Mouse (Mus musculus): ENCODE data around the gene Ankfy1.

Gene Ankfy1

DNA sequence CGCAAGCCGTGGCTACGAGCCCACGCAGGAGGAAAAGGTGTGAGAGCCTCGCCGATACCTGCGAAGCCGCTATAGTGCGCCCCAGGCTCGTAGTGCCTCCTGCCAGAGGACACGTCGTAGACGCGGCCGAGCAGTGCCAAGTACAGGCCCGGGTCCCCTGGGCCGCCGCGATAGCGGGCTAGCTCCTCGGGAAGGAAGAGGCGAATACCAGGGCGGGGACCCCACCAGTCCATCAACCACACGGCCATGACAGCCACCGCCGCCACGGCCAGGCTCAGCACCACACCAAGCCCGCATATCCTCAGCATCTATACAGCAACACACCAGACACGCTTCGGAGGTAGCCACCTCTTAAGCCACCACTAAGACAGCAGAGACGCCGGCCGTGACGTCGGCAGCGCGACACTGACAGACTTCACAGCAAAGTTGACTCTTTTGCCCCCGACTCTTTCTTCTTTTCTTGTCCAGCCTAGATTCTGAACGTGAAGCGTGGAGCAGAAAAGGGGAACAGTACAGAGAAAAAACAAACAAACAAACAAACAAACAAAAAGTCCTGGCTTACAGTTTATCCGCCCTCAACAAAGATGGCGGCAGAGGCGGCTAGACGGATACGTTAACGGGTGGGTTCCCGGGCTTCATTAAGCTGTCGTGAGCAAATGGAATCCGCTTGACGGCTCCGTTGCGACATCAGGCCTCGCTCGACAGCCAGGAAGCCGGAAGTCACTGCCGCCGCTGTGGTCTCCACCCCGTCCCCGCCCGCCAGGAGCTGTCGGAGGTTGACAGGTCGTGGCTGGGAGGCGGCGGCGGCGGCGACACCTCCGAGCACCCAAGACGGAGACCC lies 105.9 kb downstream of the Ankfy1 start, which contains the start of the genes Cyb5d2 and Zzef1:
Gene Cyb5d2, minus strand, starts transcription at position 688 of the 841 bp plus-strand sequence.
Gene Zzef1, plus strand, starts transcription at position 772 of the 841 bp plus-strand sequence.
- peak; percentile 91 to 95 for DNase-seq

DNA sequence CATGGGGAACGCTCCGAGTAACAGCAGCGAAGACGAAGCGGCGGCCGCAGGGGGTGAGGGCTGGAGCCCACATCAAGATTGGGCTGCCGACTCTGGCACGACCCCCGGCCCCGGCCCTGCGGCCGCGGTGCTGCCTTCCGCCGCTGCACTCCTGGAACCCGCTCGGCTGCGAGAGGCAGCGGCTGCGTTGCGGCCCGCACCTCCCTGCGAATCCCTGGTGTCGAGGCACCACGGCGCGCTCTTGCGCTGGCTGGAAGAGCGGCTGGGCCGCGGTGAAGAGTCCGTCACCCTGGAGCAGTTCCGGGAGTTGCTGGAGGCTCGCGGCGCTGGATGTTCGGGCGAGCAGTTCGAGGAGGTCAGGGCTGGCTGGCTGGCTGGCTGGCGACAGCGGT lies 106.5 kb downstream of the Ankfy1 start:
- DNase-seq = no peak

DNA sequence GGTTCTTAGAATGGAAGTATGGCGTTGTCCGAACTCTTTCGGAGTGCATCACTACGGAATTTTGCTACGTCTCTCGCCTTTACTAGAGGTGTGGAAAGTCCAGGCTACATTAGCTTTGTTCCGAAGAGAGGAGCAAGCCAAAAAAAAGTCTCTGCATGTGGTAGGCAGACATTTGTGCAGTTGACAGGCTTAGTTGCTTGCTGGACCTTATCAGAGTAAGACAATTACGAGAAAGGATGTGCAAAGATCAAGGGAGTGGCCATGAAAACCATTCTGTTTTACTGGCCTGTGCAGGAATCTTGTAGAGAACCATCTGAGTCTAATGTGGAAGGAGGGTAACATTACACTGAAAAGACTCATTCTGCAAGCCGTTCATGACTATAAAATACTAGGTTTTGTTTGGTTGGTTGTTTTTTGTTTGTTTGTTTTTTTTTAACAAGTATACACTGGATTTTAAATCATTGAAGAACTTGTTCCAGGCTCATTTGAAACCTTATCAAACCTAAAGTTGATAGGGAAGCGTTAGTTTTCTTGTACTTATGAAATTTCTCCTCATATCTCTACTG lies 107.0 kb downstream of the Ankfy1 start:
- no peak for DNase-seq

DNA sequence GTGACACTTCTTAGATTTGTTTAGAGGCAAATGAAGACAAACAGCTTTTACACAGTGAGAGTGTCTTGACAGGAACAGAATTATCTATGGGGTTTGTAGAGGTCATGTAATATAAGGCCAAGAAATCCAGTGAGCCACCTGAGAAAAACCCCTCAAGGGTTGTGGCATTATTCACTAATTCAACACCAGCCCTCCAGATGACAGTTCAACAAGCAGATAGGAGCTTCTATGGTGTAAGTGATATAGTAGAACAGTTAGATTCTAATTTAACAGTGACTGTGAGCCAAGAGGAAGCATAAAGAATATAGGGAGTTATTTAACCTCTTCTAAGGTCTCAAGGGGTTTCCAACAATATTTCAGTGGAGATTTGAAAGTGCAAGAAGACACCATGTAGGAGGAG lies 108.3 kb downstream of the Ankfy1 start:
- DNase-seq = no peak

DNA sequence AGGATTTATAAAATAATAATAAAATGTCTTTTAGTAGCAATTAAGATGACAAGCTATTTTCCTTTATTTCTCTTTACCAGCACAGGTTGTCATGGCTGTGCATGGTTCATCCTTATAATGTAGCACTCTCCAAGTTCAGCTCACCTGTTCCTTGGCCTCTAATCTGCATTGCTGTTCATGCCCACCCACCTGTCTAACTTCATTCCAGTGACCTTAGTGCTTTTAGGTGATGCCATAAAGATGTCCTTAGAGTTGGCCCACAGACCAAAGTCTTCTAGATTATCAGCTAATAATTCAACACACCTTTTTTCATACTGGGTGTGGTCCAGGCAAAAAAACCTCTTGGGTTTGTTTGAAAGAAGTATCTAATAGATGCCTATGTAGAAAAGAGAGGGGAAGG lies 111.4 kb downstream of the Ankfy1 start:
- DNase-seq = no peak

DNA sequence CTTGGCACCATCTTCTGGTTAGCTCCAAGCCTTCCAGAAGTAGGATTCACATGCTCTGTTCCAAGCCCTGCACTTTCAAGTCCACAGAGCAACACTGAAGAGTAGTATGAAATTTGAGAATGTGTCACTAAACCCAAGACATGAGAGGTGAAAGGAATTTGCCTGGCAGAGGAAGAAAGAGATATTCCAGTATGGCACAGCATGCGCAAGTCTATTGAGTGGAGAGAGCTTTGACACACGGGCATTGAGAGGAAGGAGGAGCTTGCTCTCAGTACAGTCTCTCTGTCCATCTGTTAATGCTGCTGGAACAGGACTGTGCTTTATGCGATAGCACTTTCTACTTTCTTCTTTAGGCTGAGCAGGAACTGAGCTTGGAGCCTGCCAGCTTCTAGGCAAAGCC lies 113.2 kb downstream of the Ankfy1 start:
- DNase-seq = no peak

DNA sequence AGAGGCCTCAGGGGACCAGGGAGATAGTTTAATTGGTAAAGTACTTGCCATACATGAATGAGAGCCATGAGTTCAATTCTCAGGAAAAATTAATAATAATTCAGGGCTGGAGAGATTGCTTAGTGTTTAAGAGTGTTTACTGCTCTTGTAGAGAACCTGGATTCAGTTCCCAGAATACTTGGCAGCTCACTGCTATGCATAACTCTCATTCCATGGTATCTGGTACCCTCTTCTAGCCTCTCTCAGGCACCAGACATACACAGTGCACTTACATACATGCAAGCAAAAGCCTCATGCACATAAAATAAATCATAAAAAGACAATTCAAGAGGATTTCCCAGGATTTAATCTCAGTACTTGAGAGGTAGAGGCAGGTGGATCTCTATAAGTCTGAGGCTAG lies 114.8 kb downstream of the Ankfy1 start:
- DNase-seq = no peak

DNA sequence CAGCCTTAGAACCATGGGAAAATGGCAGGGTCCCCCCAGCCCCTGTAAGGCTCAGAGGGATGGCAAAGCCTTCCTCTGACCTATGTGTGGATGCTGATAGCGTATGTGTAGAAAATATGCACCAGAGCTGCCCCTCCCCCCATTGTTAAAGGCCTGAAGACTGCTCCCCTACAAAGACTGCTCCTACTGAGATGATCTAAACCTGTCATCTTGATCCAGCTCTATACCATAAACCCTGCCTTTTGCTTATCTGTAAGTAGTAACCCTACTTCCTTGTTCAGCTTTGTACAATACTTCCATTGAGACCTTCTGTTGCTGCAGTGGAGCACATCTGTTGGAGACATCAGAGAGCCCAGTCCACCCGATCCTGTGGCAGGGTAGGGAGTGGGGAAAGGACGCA lies 115.4 kb downstream of the Ankfy1 start:
- DNase-seq = no peak

DNA sequence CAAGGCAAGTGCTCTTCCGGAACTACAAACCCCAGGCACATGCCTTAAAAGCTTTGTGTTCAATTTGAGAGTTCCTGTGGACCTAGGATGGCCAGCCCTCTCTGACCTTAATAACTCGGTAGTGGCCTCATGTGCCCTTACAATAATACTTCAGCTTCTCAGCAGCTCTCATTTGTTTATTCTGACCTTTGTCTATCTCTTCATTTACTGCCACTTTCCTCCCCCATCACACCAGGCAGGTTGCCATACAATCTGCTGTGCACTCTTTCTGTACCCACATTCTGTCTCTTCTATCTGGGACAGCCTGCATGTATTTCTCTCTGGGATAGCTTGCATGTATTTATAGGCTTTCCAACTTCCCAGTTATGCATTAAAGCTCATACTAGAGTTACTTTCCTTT lies 116.8 kb downstream of the Ankfy1 start:
- DNase-seq = no peak

DNA sequence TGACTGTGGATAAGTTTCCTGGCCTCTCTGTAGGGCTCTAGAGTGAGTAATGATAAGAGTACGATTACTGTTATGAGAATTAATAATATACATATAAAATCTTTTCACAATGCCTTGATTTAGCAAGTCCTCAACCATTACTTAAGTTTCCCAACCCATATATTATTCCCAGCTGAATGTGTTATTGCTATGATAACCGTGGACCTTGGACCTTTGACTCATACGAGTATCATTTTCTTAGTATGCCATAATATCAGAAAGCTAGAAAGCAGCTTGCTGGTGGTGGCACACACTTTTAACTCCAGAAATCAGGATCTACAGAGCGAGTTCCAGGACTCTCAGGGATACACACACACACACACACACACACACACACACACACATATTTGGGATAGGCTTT lies 118.2 kb downstream of the Ankfy1 start:
- no peak for DNase-seq

DNA sequence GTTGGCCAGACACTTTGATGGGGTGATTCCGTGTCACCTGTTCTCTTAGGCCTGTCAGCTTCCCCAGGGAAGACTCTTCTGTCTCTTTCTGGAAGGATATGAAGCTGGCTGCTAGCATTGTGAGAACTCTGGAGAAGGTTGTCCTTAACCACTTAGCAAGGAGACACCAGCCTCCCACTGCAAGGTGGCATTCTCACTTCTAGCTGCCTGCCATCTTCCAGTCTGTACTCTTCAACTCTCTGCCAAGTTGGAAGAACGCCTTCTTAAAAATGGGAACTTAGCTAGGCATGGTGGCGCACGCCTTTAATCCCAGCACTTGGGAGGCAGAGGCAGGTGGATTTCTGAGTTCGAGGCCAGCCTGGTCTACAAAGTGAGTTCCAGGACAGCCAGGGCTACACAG lies 123.9 kb downstream of the Ankfy1 start:
- DNase-seq = no peak

DNA sequence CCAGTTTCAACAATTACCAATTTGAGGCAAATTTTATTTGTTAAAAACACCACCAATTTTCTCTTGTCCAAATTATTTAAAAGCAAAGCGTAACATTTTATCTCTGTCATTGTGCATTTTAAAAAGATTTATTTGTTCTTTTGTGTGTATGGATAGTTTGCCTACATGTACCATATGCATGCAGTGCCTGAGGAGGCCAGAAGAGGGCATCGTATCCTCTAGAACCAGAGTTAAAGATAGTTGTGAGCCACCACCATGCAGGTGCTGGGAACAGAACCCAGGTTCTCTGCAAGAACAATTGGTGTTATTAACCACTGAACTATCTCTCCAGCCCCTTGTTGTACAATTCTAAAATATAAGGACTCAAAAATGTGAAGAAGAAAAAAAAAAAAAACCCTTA lies 124.4 kb downstream of the Ankfy1 start:
- peak; percentile 5 to 13 for DNase-seq

DNA sequence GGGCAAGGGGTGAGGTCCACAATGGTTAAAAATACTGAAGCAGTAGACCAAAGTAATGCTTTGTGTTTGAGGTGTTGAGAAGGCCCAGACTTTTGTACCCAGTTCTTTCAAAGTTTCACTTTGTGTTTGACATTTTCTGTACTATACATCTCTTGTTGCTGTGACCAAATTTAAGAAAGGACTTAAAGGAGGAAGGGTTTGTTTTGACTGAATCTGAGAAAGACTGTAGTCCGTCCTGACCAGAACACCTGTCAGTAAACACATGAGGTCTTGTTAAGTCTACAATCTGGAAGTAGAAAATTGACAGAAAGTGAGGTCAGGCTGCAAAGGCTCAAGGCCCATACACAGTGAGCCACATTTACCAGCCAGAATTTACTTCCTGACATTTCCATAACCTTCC lies 127.1 kb downstream of the Ankfy1 start:
- no peak for DNase-seq

DNA sequence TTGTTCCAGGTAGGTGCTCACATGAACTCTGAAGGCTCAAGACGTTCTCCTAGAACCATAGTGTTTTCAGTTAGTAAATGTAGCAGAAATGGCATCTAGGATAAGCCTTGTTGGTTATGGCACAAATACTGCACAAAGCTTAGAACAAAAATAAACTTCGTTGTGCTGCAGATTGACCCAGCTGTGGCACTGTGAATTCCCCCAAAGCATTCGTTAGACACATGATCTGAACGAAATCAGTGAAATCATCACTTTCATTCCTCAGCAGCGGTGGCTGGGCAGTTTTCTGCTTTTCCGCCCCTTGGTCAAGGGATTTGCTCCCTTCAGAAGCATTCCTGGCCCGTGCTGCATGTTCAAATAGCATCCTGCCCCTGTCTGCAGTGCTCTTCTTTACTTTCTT lies 128.3 kb downstream of the Ankfy1 start:
- DNase-seq = no peak

DNA sequence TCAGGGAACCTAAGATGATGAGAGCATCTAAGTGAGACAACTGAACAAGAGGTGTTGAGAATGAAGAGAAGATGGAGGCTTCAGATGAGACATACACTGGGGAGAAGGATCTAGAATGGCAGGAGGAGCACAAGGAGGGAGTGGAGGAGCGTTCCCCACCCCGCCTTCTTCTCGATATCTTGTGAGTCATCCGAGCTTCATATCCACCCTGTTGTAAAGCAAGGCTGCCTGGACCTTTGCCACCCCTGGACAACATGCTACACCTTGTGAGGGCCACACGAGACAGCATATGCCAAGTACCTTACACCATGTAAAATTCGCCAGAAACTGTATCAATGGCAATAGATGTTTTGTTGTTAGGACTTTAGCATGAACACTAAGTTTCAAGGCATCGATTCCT lies 131.2 kb downstream of the Ankfy1 start:
- no peak for DNase-seq

Measured in thymus, postnatal 36 days (tissue).